Mouse (Mus musculus): Measurements from ENCODE around the gene Ptpn11.
A peak's percentile ranks its signal among the peaks of the same experiment; 100 is the strongest.
"Not testable (repeated sequence)": the region's sequence is repeated elsewhere in the genome, so short reads cannot be mapped to it uniquely, and the experiment has no call there.

Ptpn11 gene

GRCm38 (mm10) chr5:121190836-121191583, at the start of gene Ptpn11:
Ptpn11 (minus strand) TSS chr5:121191397.
- peak; percentile 87 to 95 for DNase-seq (ENCODE audit: low spot score in 2 of 2)

- no peak for DNase-seq (ENCODE audit: low spot score in 2 of 2)
Observed at GRCm38 (mm10) chr5:121239846-121240245, 48.6 kb upstream of the Ptpn11 start.

GRCm38 (mm10) chr5:121238208-121238607, 47.0 kb upstream of the Ptpn11 start:
- no peak for DNase-seq (ENCODE audit: low spot score in 2 of 2)

DNA sequence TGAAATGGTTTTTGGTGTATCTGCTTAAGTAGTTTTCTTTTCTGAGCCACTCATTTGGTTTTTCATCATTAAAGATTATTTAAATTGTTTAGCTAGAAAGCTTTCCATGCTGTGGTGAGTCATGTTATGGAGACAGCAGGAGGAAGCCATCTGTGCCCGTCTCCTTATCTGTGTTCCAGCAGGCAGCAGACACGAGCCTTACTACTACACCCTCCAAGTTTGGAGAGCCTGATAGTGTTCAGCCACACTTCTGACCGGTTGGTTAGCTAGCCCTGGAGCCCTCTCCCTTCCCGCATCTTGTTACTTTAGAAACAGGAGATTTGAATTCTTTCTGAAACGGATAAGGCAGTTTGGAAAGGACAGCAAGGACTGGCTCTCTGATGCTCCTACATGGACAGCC, 45.0 kb upstream of the Ptpn11 start:
- peak; percentile 73 to 78 for DNase-seq (ENCODE audit: low spot score in 2 of 2)

- DNase-seq (ENCODE audit: low spot score in 2 of 2), result peak in 1 of 2 experiments; percentile 57
Observed at GRCm38 (mm10) chr5:121233726-121234125, 42.5 kb upstream of the Ptpn11 start.

GRCm38 (mm10) chr5:121232789-121233188, 41.6 kb upstream of the Ptpn11 start:
- no peak for DNase-seq (ENCODE audit: low spot score in 2 of 2)

- no peak for DNase-seq (ENCODE audit: low spot score in 2 of 2)
Observed at GRCm38 (mm10) chr5:121230811-121231210, 39.6 kb upstream of the Ptpn11 start.

DNA sequence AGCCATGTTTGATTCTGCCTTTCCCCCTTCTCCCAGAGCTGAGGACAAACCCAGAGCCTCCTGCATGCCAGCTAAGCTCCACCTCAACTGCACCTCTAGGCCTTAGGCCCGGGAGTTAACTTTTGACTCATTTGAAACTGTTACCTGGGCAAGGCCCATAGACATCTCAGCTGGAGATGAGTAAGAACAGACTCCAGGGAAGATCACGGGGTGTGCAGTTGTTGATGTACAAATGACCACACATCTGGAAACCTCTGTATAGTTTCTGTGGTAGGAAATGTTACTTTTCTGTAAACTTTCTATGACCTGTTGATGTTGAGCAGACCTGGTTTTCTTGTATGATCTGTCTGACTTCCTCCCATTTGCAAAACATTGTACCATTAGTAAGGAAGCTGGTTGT, 38.0 kb upstream of the Ptpn11 start:
- DNase-seq (ENCODE audit: low spot score in 2 of 2), result no peak

GRCm38 (mm10) chr5:121227330-121227729, 36.1 kb upstream of the Ptpn11 start:
- not testable (repeated sequence) for DNase-seq (ENCODE audit: low spot score in 2 of 2)

DNA sequence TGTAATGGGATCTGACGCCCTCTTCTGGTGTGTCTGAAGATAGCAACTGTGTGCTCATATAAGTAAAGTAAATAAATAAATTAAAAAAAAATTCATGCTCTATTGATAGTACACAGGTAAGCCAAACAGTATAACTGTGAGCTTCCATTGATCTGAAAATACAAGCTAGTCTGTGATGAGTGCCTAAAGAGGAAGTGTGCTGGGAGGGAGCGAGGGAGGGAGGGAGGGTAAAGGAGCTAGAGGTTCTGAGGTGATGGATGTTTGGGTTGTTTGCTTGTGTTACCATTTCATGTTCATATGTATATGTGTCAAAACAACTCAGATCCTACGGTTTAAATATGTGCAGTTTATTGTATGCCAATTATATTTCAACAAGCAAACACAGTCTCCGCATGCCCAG, 35.6 kb upstream of the Ptpn11 start:
- no peak for DNase-seq (ENCODE audit: low spot score in 2 of 2)

GRCm38 (mm10) chr5:121226406-121226805, 35.2 kb upstream of the Ptpn11 start:
- DNase-seq (ENCODE audit: low spot score in 2 of 2), result no peak

- DNase-seq (ENCODE audit: low spot score in 2 of 2), result no peak
Observed at GRCm38 (mm10) chr5:121225854-121226253, 34.7 kb upstream of the Ptpn11 start.

DNA sequence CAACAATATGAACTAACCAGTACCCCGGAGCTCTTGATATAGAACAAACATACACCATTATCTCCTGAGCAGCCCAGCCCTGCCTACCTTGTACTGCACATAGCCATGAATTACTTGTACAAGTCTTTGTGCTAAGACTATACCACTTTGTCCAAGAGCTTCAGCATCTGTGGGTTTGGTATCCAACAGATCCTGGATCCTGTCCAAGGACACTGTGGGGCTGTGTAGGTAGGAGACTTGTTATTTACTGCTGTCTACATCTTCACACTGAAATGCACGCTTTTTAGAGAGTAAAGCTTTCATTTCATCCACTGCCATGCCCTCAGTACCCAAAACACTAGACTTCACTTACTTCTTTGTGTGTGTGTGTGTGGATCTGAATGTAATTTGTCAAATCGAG, 33.7 kb upstream of the Ptpn11 start:
- DNase-seq (ENCODE audit: low spot score in 2 of 2), result no peak

GRCm38 (mm10) chr5:121224020-121224419, 32.8 kb upstream of the Ptpn11 start:
- not testable (repeated sequence) for DNase-seq (ENCODE audit: low spot score in 2 of 2)

DNA sequence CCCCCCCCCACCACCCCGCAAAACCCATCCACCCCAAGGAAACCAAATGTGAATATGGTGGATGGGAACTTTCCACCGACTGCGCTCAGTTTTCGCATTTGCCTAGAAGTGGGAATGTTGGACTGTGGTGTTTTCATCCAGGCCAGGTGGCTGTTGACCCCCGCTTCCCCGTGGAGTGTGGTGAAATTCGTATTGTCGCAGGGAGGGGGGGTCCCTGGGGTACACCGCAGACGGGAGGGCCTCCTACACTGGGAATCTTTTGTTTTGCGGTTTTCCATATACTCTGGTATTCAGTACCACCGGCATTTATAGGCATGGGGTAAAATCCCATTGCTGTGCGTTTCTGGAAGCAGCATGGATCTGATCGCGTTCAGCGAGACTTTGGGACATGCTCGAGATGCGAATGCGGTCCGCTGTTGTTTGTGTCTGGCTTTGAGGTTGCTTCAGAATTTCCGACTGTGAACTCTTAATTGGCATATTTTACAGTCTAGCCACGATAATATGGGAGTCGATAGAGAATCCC, 30.2 kb upstream of the Ptpn11 start:
- DNase-seq (ENCODE audit: low spot score in 2 of 2), result no peak

- peak in 1 of 2 experiments; percentile 81 for DNase-seq (ENCODE audit: low spot score in 2 of 2)
Observed at GRCm38 (mm10) chr5:121220732-121221301, 29.6 kb upstream of the Ptpn11 start.

- peak; percentile 99 to 100 for DNase-seq (ENCODE audit: low spot score in 2 of 2)
Observed at GRCm38 (mm10) chr5:121219980-121220731, 29.0 kb upstream of the Ptpn11 start, which contains the start of gene Hectd4. Hectd4 (plus strand) TSS chr5:121220219.

DNA sequence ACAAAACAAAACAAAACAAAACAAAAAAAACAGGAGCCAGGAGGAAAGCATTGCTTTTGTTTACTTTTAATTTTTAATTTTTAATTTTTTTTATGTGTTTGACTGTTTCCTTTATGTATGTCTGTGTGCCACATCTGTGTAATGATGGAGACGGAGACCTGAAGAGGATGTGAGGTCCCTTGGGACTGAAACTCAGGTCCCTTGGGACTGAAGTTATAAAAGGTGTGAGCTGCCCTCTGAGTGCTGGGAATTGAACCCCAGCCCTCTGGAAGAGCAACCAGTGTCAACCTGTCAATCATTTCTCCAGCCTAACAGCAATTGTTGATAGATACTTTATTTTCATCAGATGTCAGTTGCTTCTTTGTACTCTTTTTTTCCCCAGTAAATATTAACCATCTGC, 28.0 kb upstream of the Ptpn11 start:
- DNase-seq (ENCODE audit: low spot score in 2 of 2), result no peak

DNA sequence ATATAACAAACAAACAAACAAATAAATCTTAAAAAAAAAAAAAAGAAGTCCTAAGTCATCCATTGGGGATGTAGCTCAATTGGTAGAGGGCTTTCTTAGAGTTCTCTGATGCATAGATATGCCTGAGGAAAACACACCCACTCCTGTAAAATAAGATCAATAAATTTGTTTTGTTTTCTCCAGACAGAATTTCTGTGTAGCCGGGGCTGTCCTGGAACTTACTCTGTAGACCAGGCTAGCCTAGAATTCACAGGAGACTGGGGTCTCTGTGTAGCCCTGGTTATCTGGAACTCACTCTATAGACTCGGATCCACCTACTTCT, 26.1 kb upstream of the Ptpn11 start:
- DNase-seq (ENCODE audit: low spot score in 2 of 2), result no peak

- DNase-seq (ENCODE audit: low spot score in 2 of 2), result not testable (repeated sequence)
Observed at GRCm38 (mm10) chr5:121216584-121217312, 25.6 kb upstream of the Ptpn11 start.

DNA sequence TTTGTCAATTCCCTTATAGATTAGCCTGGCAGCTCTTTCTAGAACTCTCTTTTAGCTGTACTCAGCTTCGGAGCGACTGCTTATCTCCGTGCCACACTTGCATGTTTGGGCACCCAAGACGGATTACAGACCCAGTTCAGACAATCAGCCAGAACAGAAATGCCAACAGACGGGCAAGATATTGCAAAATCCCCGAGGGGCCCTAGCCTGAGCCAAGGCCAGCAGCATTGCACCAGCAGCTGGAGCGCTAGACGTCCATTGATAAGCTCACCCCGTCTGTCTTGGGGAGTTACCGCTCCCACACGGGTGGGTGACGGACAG, 24.9 kb upstream of the Ptpn11 start:
- DNase-seq (ENCODE audit: low spot score in 2 of 2), result peak; percentile 87 to 88
